Mouse (Mus musculus) midbrain, embryonic 11.5 days (tissue): ENCODE measurements at regions not wholly inside any gene's neighbourhood (a gene's known extent, or its start where the extent isn't known, plus 50 kb on each side); places are given as distances from the start of the nearest gene placed in this dataset.
A peak's percentile ranks its signal among the peaks of the same experiment; 100 is the strongest.

Source experiments
- ATAC-seq: fragments of 200-750 bp; cut with Nextera tagmentation; 2 replicates; pipeline ENCODE4 v1.8.0; 2017; ENCODE audit warnings: moderate TSS enrichment, moderate library complexity; ENCODE audit not compliant: low FRiP score
- DNase-seq: peaks from one replicate; pipeline ENCODE4 v3.0.0; 2015; ENCODE audit warnings: low spot score; ENCODE audit errors: missing footprints
- H3K27ac ChIP-seq: fragments of 300-500 bp; sonication (generic); 2 replicates; pipeline ENCODE4 v1.5.1; 2014; ENCODE audit warnings: low read depth, low read length
- H3K27me3 ChIP-seq: fragments of 300-500 bp; sonication (generic); 2 replicates; pipeline ENCODE4 v1.6.1; 2014; ENCODE audit warnings: mild to moderate bottlenecking, low read length, moderate library complexity, mixed read lengths; ENCODE audit not compliant: control insufficient read depth, insufficient read depth
- H3K36me3 ChIP-seq: fragments of 300-500 bp; sonication (generic); 2 replicates; pipeline ENCODE4 v1.6.1; 2014; ENCODE audit warnings: mild to moderate bottlenecking, low read length, moderate library complexity, mixed read lengths; ENCODE audit not compliant: control insufficient read depth, insufficient read depth
- H3K4me1 ChIP-seq: fragments of 300-500 bp; sonication (generic); 2 replicates; pipeline ENCODE4 v1.6.1; 2014; ENCODE audit warnings: low read length; ENCODE audit not compliant: control insufficient read depth, insufficient read depth
- H3K4me2 ChIP-seq: fragments of 300-500 bp; sonication (generic); 2 replicates; pipeline ENCODE4 v1.6.1; 2014; ENCODE audit warnings: mild to moderate bottlenecking, moderate library complexity
- H3K4me3 ChIP-seq: fragments of 300-500 bp; sonication (generic); 2 replicates; pipeline ENCODE4 v1.5.1; 2014; ENCODE audit warnings: low read depth, low read length
- H3K9ac ChIP-seq: fragments of 300-500 bp; sonication (generic); 2 replicates; pipeline ENCODE4 v1.6.1; 2014; ENCODE audit warnings: low read length
- H3K9me3 ChIP-seq: fragments of 300-500 bp; sonication (generic); 2 replicates; pipeline ENCODE4 v1.6.1; 2016; ENCODE audit warnings: low read length; ENCODE audit not compliant: control insufficient read depth
- WGBS: fragments of 180-500 bp; shearing (Covaris S2); extraction: QIAGEN DNeasy Blood & Tissue Kit; methylation state at CpG from one replicate; pipeline ENCODE4 v1.1.7; 2014; 5-methylcytosine and 5-hydroxymethylcytosine counted together

GRCm38 (mm10) chr11:38886466-38886865 lies 1650.7 kb upstream of the Tenm2 start:
- Histone ChIP-seq H3K27ac (no peak overlapping the region), H3K9ac (no peak overlapping the region), H3K27me3 (no peaks in the 10 kb centered on the region), H3K36me3 (no peaks in the 10 kb centered on the region), H3K9me3 (no peaks in the 10 kb centered on the region), H3K4me2 (no peak overlapping the region), H3K4me1 (no peaks in the 10 kb centered on the region), H3K4me3 (no peak overlapping the region)
- ATAC-seq = no peak
- DNase-seq = no peak
- 63% methylated on average over 1 of the region's 1 CpGs for WGBS

- Histone ChIP-seq H3K9ac (no peak overlapping the region), H3K9me3 (no peaks in the 10 kb centered on the region), H3K4me2 (peak overlapping the region; percentile 24), H3K27me3 (no peaks in the 10 kb centered on the region), H3K4me3 (no peak overlapping the region), H3K4me1 (peaks cover 4% of the 10 kb centered on the region; the same call in 1 of the 2 replicates), H3K27ac (no peak overlapping the region), H3K36me3 (no peaks in the 10 kb centered on the region)
- WGBS = 17% methylated on average over 9 of the region's 9 CpGs
- ATAC-seq (peak; percentile 89), DNase-seq (peak; percentile 88)
Observed at GRCm38 (mm10) chr11:38861622-38862345, 1626.0 kb upstream of the Tenm2 start.

- Histone ChIP-seq H3K4me2 (no peak overlapping the region), H3K9me3 (no peaks in the 10 kb centered on the region), H3K27me3 (no peaks in the 10 kb centered on the region), H3K4me3 (no peak overlapping the region), H3K4me1 (peaks cover 4% of the 10 kb centered on the region; the same call in 1 of the 2 replicates), H3K27ac (no peak overlapping the region), H3K36me3 (no peaks in the 10 kb centered on the region), H3K9ac (no peak overlapping the region)
- 71% methylated on average over 9 of the region's 9 CpGs for WGBS
- ATAC-seq = peak; percentile 65
- no peak for DNase-seq
Observed at GRCm38 (mm10) chr11:38856645-38857044, 1620.9 kb upstream of the Tenm2 start.

- no peaks in the 10 kb centered on the region for H3K4me1 ChIP-seq
- H3K4me3 ChIP-seq = no peak overlapping the region
- H3K9me3 ChIP-seq = no peaks in the 10 kb centered on the region
- H3K27me3 ChIP-seq = no peaks in the 10 kb centered on the region
- DNase-seq = no peak
- 72% methylated on average over 5 of the region's 5 CpGs for WGBS
- no peak overlapping the region for H3K4me2 ChIP-seq
- no peak for ATAC-seq
- H3K9ac ChIP-seq = no peak overlapping the region
- H3K36me3 ChIP-seq = no peaks in the 10 kb centered on the region
- no peak overlapping the region for H3K27ac ChIP-seq
Observed at GRCm38 (mm10) chr11:38829148-38829547, 1593.4 kb upstream of the Tenm2 start.

- Histone ChIP-seq H3K9ac (no peak overlapping the region), H3K27me3 (no peaks in the 10 kb centered on the region), H3K36me3 (no peaks in the 10 kb centered on the region), H3K9me3 (no peaks in the 10 kb centered on the region), H3K4me2 (no peak overlapping the region), H3K4me3 (no peak overlapping the region), H3K27ac (no peak overlapping the region), H3K4me1 (no peaks in the 10 kb centered on the region)
- DNase-seq (no peak), ATAC-seq (no peak)
- 75% methylated on average over 2 of the region's 2 CpGs for WGBS
Observed at GRCm38 (mm10) chr11:38828375-38828774, 1592.6 kb upstream of the Tenm2 start.

GRCm38 (mm10) chr11:38825172-38825753 lies 1589.5 kb upstream of the Tenm2 start:
- H3K27me3 ChIP-seq = no peaks in the 10 kb centered on the region
- H3K36me3 ChIP-seq = no peaks in the 10 kb centered on the region
- no peak for ATAC-seq
- no peak overlapping the region for H3K9ac ChIP-seq
- H3K4me2 ChIP-seq = no peak overlapping the region
- H3K27ac ChIP-seq = no peak overlapping the region
- DNase-seq = no peak
- WGBS = 93% methylated on average over 1 of the region's 1 CpGs
- H3K9me3 ChIP-seq = no peaks in the 10 kb centered on the region
- no peak overlapping the region for H3K4me3 ChIP-seq
- H3K4me1 ChIP-seq = no peaks in the 10 kb centered on the region

- ATAC-seq (no peak), DNase-seq (no peak)
- Histone ChIP-seq H3K4me1 (no peaks in the 10 kb centered on the region), H3K9ac (no peak overlapping the region), H3K4me3 (no peak overlapping the region), H3K9me3 (no peaks in the 10 kb centered on the region), H3K27me3 (no peaks in the 10 kb centered on the region), H3K36me3 (no peaks in the 10 kb centered on the region), H3K27ac (no peak overlapping the region), H3K4me2 (no peak overlapping the region)
- 79% methylated on average over 3 of the region's 3 CpGs for WGBS
Observed at GRCm38 (mm10) chr11:38818141-38818540, 1582.4 kb upstream of the Tenm2 start.

- Histone ChIP-seq H3K27me3 (no peaks in the 10 kb centered on the region), H3K4me1 (no peaks in the 10 kb centered on the region), H3K9me3 (no peaks in the 10 kb centered on the region), H3K9ac (no peak overlapping the region), H3K27ac (no peak overlapping the region), H3K36me3 (no peaks in the 10 kb centered on the region), H3K4me3 (no peak overlapping the region), H3K4me2 (no peak overlapping the region)
- 79% methylated on average over 4 of the region's 4 CpGs for WGBS
- no peak for DNase-seq
- ATAC-seq = no peak
Observed at GRCm38 (mm10) chr11:38783548-38783947, 1547.8 kb upstream of the Tenm2 start.

- Histone ChIP-seq H3K27ac (no peak overlapping the region), H3K9ac (no peak overlapping the region), H3K4me3 (no peak overlapping the region), H3K27me3 (no peaks in the 10 kb centered on the region), H3K4me2 (no peak overlapping the region), H3K4me1 (no peaks in the 10 kb centered on the region), H3K36me3 (no peaks in the 10 kb centered on the region), H3K9me3 (no peaks in the 10 kb centered on the region)
- WGBS = 46% methylated on average over 1 of the region's 1 CpGs
- no peak for ATAC-seq
- DNase-seq = no peak
Observed at GRCm38 (mm10) chr11:38779585-38779984, 1543.8 kb upstream of the Tenm2 start.
